Mouse (Mus musculus) G1E (cell line): ENCODE data around the gene R3hdm1. TPM values are rescaled to one million over a fixed set of nuclear protein-coding genes. Genes with fewer than 3 reads are reported as not detected.

Experiments
- ATAC-seq: 2 replicates; pipeline ENCODE4 v1.8.0; 2016; ENCODE audit warnings: mild to moderate bottlenecking; ENCODE audit not compliant: insufficient number of reproducible peaks, poor library complexity, low FRiP score, severe bottlenecking; ENCODE audit errors: extremely low read depth
- DNase-seq: peaks from one replicate; pipeline ENCODE4 v3.0.0; 2012; ENCODE audit warnings: low spot score
- H3K27me3 ChIP-seq: 2 replicates; pipeline ENCODE4 v1.6.1; 2012; ENCODE audit warnings: mild to moderate bottlenecking, low read length, inconsistent platforms; ENCODE audit not compliant: insufficient read depth
- H3K36me3 ChIP-seq: replicated peaks from 2 replicates; pipeline ENCODE3; 2012; ENCODE audit warnings: mild to moderate bottlenecking, inconsistent platforms
- H3K4me1 ChIP-seq: 2 replicates; pipeline ENCODE4 v1.6.1; 2012; ENCODE audit warnings: low read depth, low read length, inconsistent platforms, mixed read lengths; ENCODE audit not compliant: insufficient read depth
- H3K4me3 ChIP-seq: 2 replicates; pipeline ENCODE4 v1.5.1; 2012; ENCODE audit warnings: low read depth, mild to moderate bottlenecking, inconsistent platforms, low read length, moderate library complexity, mixed read lengths
- H3K9me3 ChIP-seq: replicated peaks from 2 replicates; pipeline ENCODE4 v1.6.1; 2012; ENCODE audit warnings: inconsistent platforms
- CTCF ChIP-seq: IDR thresholded peaks from 2 replicates; pipeline ENCODE4 v1.5.1; 2012; ENCODE audit warnings: low read depth, low read length, inconsistent platforms, mixed read lengths
- GATA1 ChIP-seq: IDR thresholded peaks from 2 replicates; pipeline ENCODE4 v1.6.1; 2012; ENCODE audit warnings: borderline replicate concordance, low read length, inconsistent platforms, mixed read lengths
- GATA2 ChIP-seq: IDR thresholded peaks from 2 replicates; pipeline ENCODE4 v1.6.1; 2012; ENCODE audit warnings: low read depth, low read length, inconsistent platforms, borderline replicate concordance
- POLR2AphosphoS5 ChIP-seq: IDR thresholded peaks from 2 replicates; pipeline ENCODE4 v1.6.1; 2012; ENCODE audit warnings: low read depth, low read length, inconsistent platforms; ENCODE audit not compliant: insufficient replicate concordance
- TAL1 ChIP-seq: conservative IDR thresholded peaks from 2 replicates; pipeline ENCODE4 v1.6.1; 2012; ENCODE audit warnings: low read depth, low read length, inconsistent platforms, mixed read lengths
- polyA plus RNA-seq: library from polyadenylated mRNA; stranded (reverse); fragments of >175 nt; gene quantifications from 2 replicates; pipeline ENCODE4 v1.2.3, GENCODE M21; 2012
- total RNA-seq, 2 experiments: library from RNA; stranded (forward) in 1 of 2; stranded (reverse) in 1 of 2; fragments of 200-1000 nt in 1 of 2; fragments of >200 nt in 1 of 2; fragmentation: Nextera tagmentation in 1 of 2; gene quantifications; 2 replicates each; pipeline ENCODE4 v1.2.3; 2014 to 2017

The R3hdm1 gene
- total and polyA plus RNA-seq, 3 experiments = 129 to 549 (median 208) TPM

- Histone ChIP-seq H3K27me3 (no peaks in the 10 kb centered on the region), H3K4me3 (no peak overlapping the region), H3K36me3 (peaks cover 8% of the 10 kb centered on the region)
Observed at GRCm38 (mm10) chr1:128064716-128065115, 38.4 kb upstream of the R3hdm1 start.

DNA sequence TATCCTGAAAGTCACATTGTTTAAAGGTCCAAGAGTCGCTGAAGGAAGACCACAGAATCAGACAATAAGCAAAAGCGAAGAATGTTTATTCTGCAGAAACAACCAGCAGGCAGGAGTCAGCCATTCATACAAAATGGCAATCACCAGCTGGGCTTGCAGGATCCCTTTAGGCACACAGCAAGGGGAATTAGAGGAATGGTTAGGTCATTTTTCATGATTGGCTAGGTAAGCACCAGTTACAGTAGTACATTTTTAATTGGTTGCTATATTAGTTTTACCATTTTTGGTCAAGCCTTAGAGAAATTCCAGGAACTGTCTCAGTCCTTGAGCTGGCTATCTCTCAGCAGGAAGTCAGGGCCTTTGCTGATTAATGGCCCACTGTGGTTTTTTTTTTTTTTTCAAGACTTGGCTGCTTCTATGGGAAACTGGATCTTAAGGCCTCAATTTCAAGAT, 34.1 kb upstream of the R3hdm1 start:
- peak; percentile 81 for ATAC-seq
- Histone ChIP-seq H3K4me3 (no peak overlapping the region), H3K36me3 (peaks cover 4% of the 10 kb centered on the region), H3K9me3 (peaks cover 3% of the 10 kb centered on the region), H3K4me1 (peaks cover 10% of the 10 kb centered on the region), H3K27me3 (no peaks in the 10 kb centered on the region)
- DNase-seq = peak; percentile 5
- no peak for TF ChIP-seq CTCF
- no peak for TF ChIP-seq TAL1
- no peak for TF ChIP-seq GATA2

More at GRCm38 (mm10) chr1:128064716-128065115, 38.4 kb upstream of the R3hdm1 start:
- Histone ChIP-seq H3K4me1 (peaks cover 10% of the 10 kb centered on the region), H3K9me3 (peaks cover 3% of the 10 kb centered on the region)
- ATAC-seq (no peak), DNase-seq (no peak)
- no peak for TF ChIP-seq POLR2AphosphoS5
- no peak for TF ChIP-seq TAL1
- TF ChIP-seq GATA1 = no peak
- no peak for TF ChIP-seq CTCF

GRCm38 (mm10) chr1:128070003-128070402, 33.1 kb upstream of the R3hdm1 start:
- no peak for ATAC-seq
- H3K9me3 ChIP-seq = peaks cover 3% of the 10 kb centered on the region
- no peaks in the 10 kb centered on the region for H3K27me3 ChIP-seq
- TF ChIP-seq GATA2 (no peak), POLR2AphosphoS5 (no peak), GATA1 (no peak), TAL1 (no peak), CTCF (no peak)
- H3K36me3 ChIP-seq = peaks cover 7% of the 10 kb centered on the region
- DNase-seq = no peak
- H3K4me1 ChIP-seq = peaks cover 10% of the 10 kb centered on the region
- H3K4me3 ChIP-seq = no peak overlapping the region

DNA sequence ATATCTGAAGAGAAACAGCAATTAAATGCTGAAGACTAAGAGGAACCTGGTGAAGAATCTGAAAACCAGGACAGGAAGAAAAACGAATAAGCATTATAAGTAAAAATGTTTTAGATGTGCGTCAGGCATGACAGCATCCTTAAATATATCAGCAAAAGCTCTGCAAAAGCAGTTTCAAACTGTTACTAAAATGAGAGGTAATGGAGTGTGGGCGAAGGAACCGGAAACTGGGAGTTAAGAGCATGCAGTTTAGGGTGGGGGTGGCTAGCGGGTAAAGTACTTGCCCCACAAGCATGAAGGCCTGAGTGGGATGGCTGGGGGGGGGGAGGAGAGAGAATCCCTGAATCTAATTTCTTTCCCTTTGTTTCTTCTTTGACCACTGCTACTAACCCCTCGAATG, 30.1 kb upstream of the R3hdm1 start:
- no peak for TF ChIP-seq GATA2
- no peak for TF ChIP-seq TAL1
- TF ChIP-seq GATA1 = no peak
- TF ChIP-seq POLR2AphosphoS5 = no peak
- no peak for TF ChIP-seq CTCF
- peaks cover 10% of the 10 kb centered on the region for H3K4me1 ChIP-seq
- no peak for DNase-seq
- H3K4me3 ChIP-seq = no peak overlapping the region
- H3K9me3 ChIP-seq = no peaks in the 10 kb centered on the region
- H3K27me3 ChIP-seq = no peaks in the 10 kb centered on the region
- ATAC-seq = no peak
- H3K36me3 ChIP-seq = peaks cover 9% of the 10 kb centered on the region

GRCm38 (mm10) chr1:128076791-128077479, 26.2 kb upstream of the R3hdm1 start:
- DNase-seq (no peak), ATAC-seq (no peak)
- H3K4me1 ChIP-seq = peaks cover 2% of the 10 kb centered on the region; the same call in 1 of the 2 replicates
- no peaks in the 10 kb centered on the region for H3K27me3 ChIP-seq
- no peak for TF ChIP-seq GATA1
- no peak for TF ChIP-seq CTCF
- no peak for TF ChIP-seq POLR2AphosphoS5
- TF ChIP-seq TAL1 = no peak
- no peak for TF ChIP-seq GATA2
- H3K4me3 ChIP-seq = no peak overlapping the region
- no peaks in the 10 kb centered on the region for H3K9me3 ChIP-seq
- H3K36me3 ChIP-seq = peaks cover 23% of the 10 kb centered on the region

GRCm38 (mm10) chr1:128077788-128078187, 25.3 kb upstream of the R3hdm1 start:
- no peak for DNase-seq
- TF ChIP-seq CTCF (no peak), GATA1 (no peak), POLR2AphosphoS5 (no peak), GATA2 (no peak), TAL1 (no peak)
- H3K4me3 ChIP-seq = no peak overlapping the region
- H3K4me1 ChIP-seq = peaks cover 2% of the 10 kb centered on the region; the same call in 1 of the 2 replicates
- no peaks in the 10 kb centered on the region for H3K9me3 ChIP-seq
- ATAC-seq = no peak
- H3K27me3 ChIP-seq = no peaks in the 10 kb centered on the region
- peaks cover 30% of the 10 kb centered on the region for H3K36me3 ChIP-seq
